Mouse (Mus musculus): ENCODE results near the gene Apopt1. TPM values are rescaled to one million over a fixed set of nuclear protein-coding genes. Genes with fewer than 3 reads are reported as not detected.
"Not testable (repeated sequence)": the region's sequence is repeated elsewhere in the genome, so short reads cannot be mapped to it uniquely, and the experiment has no call there.

The Apopt1 gene
- polyA plus RNA-seq, 1 experiment from 2014 or later: 57.8 TPM

DNA sequence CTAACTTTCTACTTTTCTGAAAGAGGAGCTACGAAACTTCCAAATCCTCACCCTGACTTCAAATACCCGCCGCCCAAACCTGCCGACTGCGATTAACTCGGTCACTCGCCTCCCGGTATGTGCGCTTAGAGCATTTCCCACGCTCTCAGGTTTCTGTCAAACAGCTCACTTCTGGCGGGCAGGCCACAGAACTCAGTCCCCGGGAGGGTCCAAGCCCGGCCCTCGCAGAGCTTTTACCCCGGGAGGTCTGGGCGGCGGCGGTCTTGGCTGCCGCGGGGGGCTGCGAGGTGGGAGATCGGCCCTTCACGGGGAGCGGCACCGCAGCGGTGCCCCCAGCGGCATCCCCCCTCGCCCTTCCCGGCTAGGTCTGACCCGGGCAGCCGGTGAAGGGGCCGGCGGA is 585 bp upstream of the Apopt1 start:
- peak overlapping the region; percentile 85 for H3K27ac ChIP-seq
- under 1% methylated on average over 25 of the region's 33 CpGs for WGBS
- DNase-seq (ENCODE audit: low spot score) (no peak), ATAC-seq (replicated peaks; ENCODE audit: low FRiP score, low read depth) (no peak; the same call in none of the 2 replicates)
- H3K4me2 ChIP-seq (ENCODE audit: low read length): peak overlapping the region; percentile 84
- peaks cover 21% of the 10 kb centered on the region for H3K36me3 ChIP-seq (ENCODE audit: insufficient read depth, low read length)
- H3K4me1 ChIP-seq (replicated peaks; ENCODE audit: insufficient read depth, low read length): peaks cover 12% of the 10 kb centered on the region
- H3K9ac ChIP-seq (ENCODE audit: low read depth, low read length): peak overlapping the region; percentile 96
- no peak for TF ChIP-seq CTCF (IDR thresholded peaks at IDR 0.05; ENCODE audit: low read depth)
- peak overlapping the region; percentile 97 for H3K4me3 ChIP-seq (replicated peaks; ENCODE audit: low read depth, low read length)
- no peaks in the 10 kb centered on the region for H3K27me3 ChIP-seq (ENCODE audit: insufficient read depth, low read length)
- no peaks in the 10 kb centered on the region for H3K9me3 ChIP-seq (replicated peaks; ENCODE audit: low read length)

DNA sequence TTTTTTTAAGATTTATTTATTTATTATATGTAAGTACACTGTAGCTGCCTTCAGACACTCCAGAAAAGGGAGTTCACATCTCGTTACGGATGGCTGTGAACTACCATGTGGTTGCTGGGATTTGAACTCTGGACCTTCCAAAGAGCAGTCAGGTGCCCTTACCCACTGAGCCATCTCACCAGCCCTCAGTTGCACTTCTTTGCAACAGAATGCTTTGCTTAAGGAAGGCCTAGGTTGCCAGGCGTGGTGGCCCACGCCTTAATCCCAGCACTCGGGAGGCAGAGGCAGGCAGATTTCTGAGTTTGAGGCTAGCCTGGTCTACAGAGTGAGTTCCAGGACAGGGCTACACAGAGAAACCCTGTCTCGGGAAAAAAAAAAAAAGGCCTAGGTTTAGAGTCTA is 819 bp downstream of the Apopt1 start:
- H3K9ac ChIP-seq (ENCODE audit: low read depth, low read length); H3K27me3 ChIP-seq (ENCODE audit: insufficient read depth, low read length); H3K27ac ChIP-seq; ATAC-seq (replicated peaks; ENCODE audit: low FRiP score, low read depth); H3K9me3 ChIP-seq (replicated peaks; ENCODE audit: low read length); DNase-seq (ENCODE audit: low spot score): not testable (repeated sequence)
- H3K36me3 ChIP-seq (ENCODE audit: insufficient read depth, low read length): peaks cover 18% of the 10 kb centered on the region
- peaks cover 21% of the 10 kb centered on the region for H3K4me1 ChIP-seq (replicated peaks; ENCODE audit: insufficient read depth, low read length)
- H3K4me3 ChIP-seq (replicated peaks; ENCODE audit: low read depth, low read length): peak overlapping the region; percentile 97
- H3K4me2 ChIP-seq (ENCODE audit: low read length): peak overlapping the region; percentile 84
- WGBS: 63% methylated on average over 6 of the region's 6 CpGs

DNA sequence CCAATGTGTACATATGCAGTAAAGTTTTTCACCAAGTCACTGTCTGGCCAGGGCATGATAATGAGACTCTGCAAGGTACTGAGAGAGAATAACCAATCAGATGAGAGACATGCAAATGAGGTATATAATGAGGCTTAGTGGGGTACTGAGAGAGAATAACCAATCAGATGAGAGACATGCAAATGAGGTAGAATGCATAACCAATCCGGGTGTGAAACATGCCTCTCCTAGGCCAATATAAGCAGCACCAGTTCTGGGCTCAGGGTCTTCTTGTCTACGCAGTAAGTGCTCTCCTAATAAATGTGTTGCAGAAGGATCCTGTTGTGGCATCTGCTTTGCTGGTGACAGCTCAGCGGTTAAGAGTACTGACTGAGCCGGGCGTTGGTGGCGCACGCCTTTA is 3.4 kb downstream of the Apopt1 start:
- Histone ChIP-seq H3K9me3 (replicated peaks; ENCODE audit: low read length) (no peaks in the 10 kb centered on the region), H3K27ac (no peak overlapping the region), H3K36me3 (ENCODE audit: insufficient read depth, low read length) (no peaks in the 10 kb centered on the region), H3K9ac (ENCODE audit: low read depth, low read length) (no peak overlapping the region), H3K4me1 (replicated peaks; ENCODE audit: insufficient read depth, low read length) (peaks cover 21% of the 10 kb centered on the region), H3K4me2 (ENCODE audit: low read length) (no peak overlapping the region), H3K4me3 (replicated peaks; ENCODE audit: low read depth, low read length) (no peak overlapping the region), H3K27me3 (ENCODE audit: insufficient read depth, low read length) (no peaks in the 10 kb centered on the region)
- no peak for ATAC-seq (replicated peaks; ENCODE audit: low FRiP score, low read depth)
- 95% methylated on average over 7 of the region's 7 CpGs for WGBS
- TF ChIP-seq CTCF (IDR thresholded peaks at IDR 0.05; ENCODE audit: low read depth): no peak
- no peak for DNase-seq (ENCODE audit: low spot score)

DNA sequence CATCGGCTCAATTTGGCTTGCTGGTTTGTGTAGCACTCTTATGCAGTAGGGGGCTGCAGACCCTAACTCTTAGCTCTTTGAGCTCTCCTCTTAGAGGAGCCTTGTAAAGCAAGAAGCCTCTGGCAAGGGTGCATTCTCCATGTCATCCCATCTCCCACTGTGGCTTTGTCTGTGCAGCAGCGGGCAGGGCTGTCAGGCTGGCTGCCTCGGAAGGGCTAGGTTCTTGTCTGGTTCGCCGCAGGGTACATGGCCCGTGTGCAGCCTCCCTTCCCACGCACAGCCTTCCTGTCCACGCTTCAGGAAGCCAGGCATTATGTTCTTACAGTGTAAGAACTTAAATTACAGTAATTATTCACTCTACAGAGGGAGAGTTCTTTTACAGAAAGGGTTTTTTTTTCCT is 5.6 kb downstream of the Apopt1 start:
- no peaks in the 10 kb centered on the region for H3K9me3 ChIP-seq (replicated peaks; ENCODE audit: low read length)
- DNase-seq (ENCODE audit: low spot score) (peak; percentile 81), ATAC-seq (replicated peaks; ENCODE audit: low FRiP score, low read depth) (peak; percentile 31; the same call in 1 of the 2 replicates)
- H3K27me3 ChIP-seq (ENCODE audit: insufficient read depth, low read length): no peaks in the 10 kb centered on the region
- H3K36me3 ChIP-seq (ENCODE audit: insufficient read depth, low read length): 0 out of 2 replicates have a peak, but pooled peaks cover 2% of the 10 kb centered on the region
- no peak for TF ChIP-seq CTCF (IDR thresholded peaks at IDR 0.05; ENCODE audit: low read depth)
- 21% methylated on average over 8 of the region's 8 CpGs for WGBS
- H3K4me2 ChIP-seq (ENCODE audit: low read length): peak overlapping the region; percentile 21; the same call in 1 of the 2 replicates
- H3K4me1 ChIP-seq (replicated peaks; ENCODE audit: insufficient read depth, low read length): peaks cover 13% of the 10 kb centered on the region; the same call in 1 of the 2 replicates
- no peak overlapping the region for H3K9ac ChIP-seq (ENCODE audit: low read depth, low read length)
- H3K4me3 ChIP-seq (replicated peaks; ENCODE audit: low read depth, low read length): no peak overlapping the region
- H3K27ac ChIP-seq: peak overlapping the region; percentile 70

DNA sequence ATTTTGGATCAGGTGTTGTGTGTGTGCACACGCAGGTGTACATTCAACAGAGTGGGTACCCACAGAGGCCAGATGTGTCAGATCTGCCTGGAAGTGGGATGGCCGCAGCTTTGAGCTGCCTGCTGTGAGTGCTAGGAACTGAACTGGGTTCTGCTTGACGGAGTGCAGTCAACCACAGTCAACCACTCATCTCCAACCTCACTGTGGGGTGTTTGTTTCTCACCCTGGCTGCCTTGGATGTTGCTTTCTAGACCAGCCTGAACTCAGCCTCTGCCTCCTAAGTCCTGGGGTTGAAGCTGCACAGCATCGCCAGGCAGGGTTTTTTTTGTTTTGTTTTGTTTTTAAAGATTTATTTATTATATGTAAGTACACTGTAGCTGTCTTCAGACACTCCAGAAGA is 7.2 kb downstream of the Apopt1 start:
- Histone ChIP-seq H3K4me3 (replicated peaks; ENCODE audit: low read depth, low read length) (no peak overlapping the region), H3K4me2 (ENCODE audit: low read length) (no peak overlapping the region), H3K9me3 (replicated peaks; ENCODE audit: low read length) (no peaks in the 10 kb centered on the region), H3K36me3 (ENCODE audit: insufficient read depth, low read length) (0 out of 2 replicates have a peak, but pooled peaks cover 10% of the 10 kb centered on the region), H3K4me1 (replicated peaks; ENCODE audit: insufficient read depth, low read length) (peaks cover 10% of the 10 kb centered on the region; the same call in 1 of the 2 replicates), H3K27ac (no peak overlapping the region), H3K9ac (ENCODE audit: low read depth, low read length) (no peak overlapping the region), H3K27me3 (ENCODE audit: insufficient read depth, low read length) (no peaks in the 10 kb centered on the region)
- TF ChIP-seq CTCF (IDR thresholded peaks at IDR 0.05; ENCODE audit: low read depth): no peak
- DNase-seq (ENCODE audit: low spot score): no peak
- ATAC-seq (replicated peaks; ENCODE audit: low FRiP score, low read depth): no peak
- 83% methylated on average over 4 of the region's 4 CpGs for WGBS

DNA sequence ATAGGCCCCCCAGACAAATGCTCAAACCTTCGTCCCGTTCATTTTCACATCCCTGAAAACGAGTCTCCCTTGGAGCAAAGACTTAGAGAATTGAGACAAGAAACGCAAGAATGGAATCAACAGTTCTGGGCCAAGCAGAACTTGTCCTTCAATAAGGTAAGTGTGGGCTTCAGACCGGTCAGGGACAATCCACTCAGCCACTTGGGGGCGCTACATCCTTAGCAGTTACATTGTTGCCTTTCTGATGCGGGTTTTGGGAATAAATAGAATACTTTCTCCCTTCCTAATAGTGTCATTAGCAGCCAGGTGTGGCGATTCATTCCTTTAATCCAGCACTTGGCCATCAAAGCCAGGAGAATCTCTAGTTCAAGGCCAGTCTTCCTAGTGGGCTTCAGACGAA is 9.6 kb downstream of the Apopt1 start:
- no peak overlapping the region for H3K4me2 ChIP-seq (ENCODE audit: low read length)
- no peaks in the 10 kb centered on the region for H3K9me3 ChIP-seq (replicated peaks; ENCODE audit: low read length)
- no peak overlapping the region for H3K9ac ChIP-seq (ENCODE audit: low read depth, low read length)
- peak; percentile 68 for TF ChIP-seq CTCF (IDR thresholded peaks at IDR 0.05; ENCODE audit: low read depth)
- no peaks in the 10 kb centered on the region for H3K27me3 ChIP-seq (ENCODE audit: insufficient read depth, low read length)
- peaks cover 10% of the 10 kb centered on the region; the same call in 1 of the 2 replicates for H3K4me1 ChIP-seq (replicated peaks; ENCODE audit: insufficient read depth, low read length)
- no peak overlapping the region for H3K4me3 ChIP-seq (replicated peaks; ENCODE audit: low read depth, low read length)
- 0 out of 2 replicates have a peak, but pooled peaks cover 12% of the 10 kb centered on the region for H3K36me3 ChIP-seq (ENCODE audit: insufficient read depth, low read length)
- DNase-seq (ENCODE audit: low spot score) (peak; percentile 60), ATAC-seq (replicated peaks; ENCODE audit: low FRiP score, low read depth) (no peak)
- no peak overlapping the region for H3K27ac ChIP-seq
- WGBS: 71% methylated on average over 9 of the region's 9 CpGs

Measured in kidney, postnatal 0 days (tissue).